Mouse (Mus musculus) neural tube, embryonic 11.5 days (tissue): ENCODE measurements around the gene Cdc42ep1. TPM values are rescaled to one million over a fixed set of nuclear protein-coding genes. Genes with fewer than 3 reads are reported as not detected.
A peak's percentile ranks its signal among the peaks of the same experiment; 100 is the strongest.

Experiments
- ATAC-seq: fragments of 200-750 bp; cut with Nextera tagmentation; 2 replicates; pipeline ENCODE4 v1.8.0; 2017; ENCODE audit warnings: moderate number of reproducible peaks, mild to moderate bottlenecking, moderate TSS enrichment, moderate library complexity; ENCODE audit not compliant: insufficient read depth, low FRiP score, low TSS enrichment
- DNase-seq: peaks from one replicate; pipeline ENCODE4 v3.0.0-alpha.2; 2015; ENCODE audit warnings: low spot score
- H3K27ac ChIP-seq: fragments of 300-500 bp; sonication (generic); 2 replicates; pipeline ENCODE4 v1.5.1; 2014; ENCODE audit warnings: low read depth, mild to moderate bottlenecking, low read length
- H3K27me3 ChIP-seq: fragments of 300-500 bp; sonication (generic); 2 replicates; pipeline ENCODE4 v1.6.1; 2014; ENCODE audit warnings: mild to moderate bottlenecking, low read length, mixed read lengths; ENCODE audit not compliant: control insufficient read depth, insufficient read depth
- H3K36me3 ChIP-seq: fragments of 300-500 bp; sonication (generic); 2 replicates; pipeline ENCODE4 v1.6.1; 2014; ENCODE audit warnings: mild to moderate bottlenecking, low read length, moderate library complexity, mixed read lengths; ENCODE audit not compliant: control insufficient read depth, insufficient read depth
- H3K4me1 ChIP-seq: fragments of 300-500 bp; sonication (generic); 2 replicates; pipeline ENCODE4 v1.6.1; 2014; ENCODE audit warnings: low read length, mixed read lengths; ENCODE audit not compliant: control insufficient read depth, insufficient read depth
- H3K4me2 ChIP-seq: fragments of 300-500 bp; sonication (generic); 2 replicates; pipeline ENCODE4 v1.6.1; 2014; ENCODE audit warnings: low read depth, mild to moderate bottlenecking, moderate library complexity
- H3K4me3 ChIP-seq: fragments of 300-500 bp; sonication (generic); 2 replicates; pipeline ENCODE4 v1.5.1; 2014; ENCODE audit warnings: low read depth, low read length
- H3K9ac ChIP-seq: fragments of 300-500 bp; sonication (generic); 2 replicates; pipeline ENCODE4 v1.6.1; 2014; ENCODE audit warnings: mild to moderate bottlenecking, low read length
- H3K9me3 ChIP-seq: fragments of 300-500 bp; sonication (generic); 2 replicates; pipeline ENCODE4 v1.6.1; 2016; ENCODE audit warnings: low read length; ENCODE audit not compliant: control insufficient read depth
- WGBS: fragments of 180-500 bp; shearing (Covaris S2); extraction: QIAGEN DNeasy Blood & Tissue Kit; methylation state at CpG from one replicate; pipeline ENCODE4 v1.1.7; 2014; 5-methylcytosine and 5-hydroxymethylcytosine counted together
- polyA plus RNA-seq: library from polyadenylated mRNA; unstranded; fragments of >200 nt; fragmentation: Nextera tagmentation; extraction: Ambion mirVana; gene quantifications from 2 replicates; pipeline ENCODE4 v1.2.1, GENCODE M21; 2014

Gene Cdc42ep1
- polyA plus RNA-seq, 1 experiment from 2014 or later: 14.0 TPM

GRCm38 (mm10) chr15:78863154-78863553 lies 20.7 kb downstream of the Cdc42ep1 start:
- H3K9me3 ChIP-seq: no peaks in the 10 kb centered on the region
- no peaks in the 10 kb centered on the region for H3K4me1 ChIP-seq
- no peak overlapping the region for H3K27ac ChIP-seq
- no peaks in the 10 kb centered on the region for H3K27me3 ChIP-seq
- WGBS: 86% methylated on average over 2 of the region's 2 CpGs
- no peak overlapping the region for H3K4me3 ChIP-seq
- H3K36me3 ChIP-seq: no peaks in the 10 kb centered on the region
- H3K4me2 ChIP-seq: no peak overlapping the region
- DNase-seq (no peak), ATAC-seq (no peak)
- H3K9ac ChIP-seq: no peak overlapping the region

GRCm38 (mm10) chr15:78863852-78864253 lies 21.4 kb downstream of the Cdc42ep1 start:
- Histone ChIP-seq H3K4me2 (no peak overlapping the region), H3K4me1 (no peaks in the 10 kb centered on the region), H3K9ac (no peak overlapping the region), H3K27me3 (no peaks in the 10 kb centered on the region), H3K9me3 (no peaks in the 10 kb centered on the region), H3K4me3 (no peak overlapping the region), H3K36me3 (no peaks in the 10 kb centered on the region), H3K27ac (no peak overlapping the region)
- 40% methylated on average over 13 of the region's 13 CpGs for WGBS
- DNase-seq (no peak), ATAC-seq (no peak)

- no peaks in the 10 kb centered on the region for H3K9me3 ChIP-seq
- ATAC-seq: no peak
- 32% methylated on average over 9 of the region's 9 CpGs for WGBS
- peak; percentile 63 for DNase-seq
- H3K4me2 ChIP-seq: no peak overlapping the region
- H3K9ac ChIP-seq: no peak overlapping the region
- no peak overlapping the region for H3K4me3 ChIP-seq
- H3K27ac ChIP-seq: no peak overlapping the region
- H3K4me1 ChIP-seq: no peaks in the 10 kb centered on the region
- H3K36me3 ChIP-seq: no peaks in the 10 kb centered on the region
- H3K27me3 ChIP-seq: no peaks in the 10 kb centered on the region
These were observed 26.0 kb downstream of the Cdc42ep1 start for GRCm38 (mm10) chr15:78868398-78868797.

- Histone ChIP-seq H3K4me3 (no peak overlapping the region), H3K27me3 (no peaks in the 10 kb centered on the region), H3K4me2 (no peak overlapping the region), H3K9me3 (no peaks in the 10 kb centered on the region), H3K4me1 (no peaks in the 10 kb centered on the region), H3K36me3 (no peaks in the 10 kb centered on the region), H3K27ac (no peak overlapping the region), H3K9ac (no peak overlapping the region)
- WGBS: 56% methylated on average over 7 of the region's 7 CpGs
- DNase-seq (no peak), ATAC-seq (no peak)
These were observed 26.4 kb downstream of the Cdc42ep1 start for GRCm38 (mm10) chr15:78868826-78869233.

GRCm38 (mm10) chr15:78869775-78870174 lies 27.4 kb downstream of the Cdc42ep1 start:
- Histone ChIP-seq H3K9me3 (no peaks in the 10 kb centered on the region), H3K4me1 (no peaks in the 10 kb centered on the region), H3K36me3 (no peaks in the 10 kb centered on the region), H3K27me3 (no peaks in the 10 kb centered on the region), H3K4me2 (no peak overlapping the region), H3K4me3 (no peak overlapping the region), H3K9ac (no peak overlapping the region), H3K27ac (no peak overlapping the region)
- DNase-seq (peak; percentile 64), ATAC-seq (no peak)
- 26% methylated on average over 6 of the region's 6 CpGs for WGBS

- Histone ChIP-seq H3K4me1 (no peaks in the 10 kb centered on the region), H3K4me3 (no peak overlapping the region), H3K36me3 (no peaks in the 10 kb centered on the region), H3K27ac (no peak overlapping the region), H3K9me3 (no peaks in the 10 kb centered on the region), H3K27me3 (no peaks in the 10 kb centered on the region), H3K4me2 (no peak overlapping the region), H3K9ac (no peak overlapping the region)
- WGBS: 59% methylated on average over 5 of the region's 5 CpGs
- DNase-seq (no peak), ATAC-seq (no peak)
These were observed 29.7 kb downstream of the Cdc42ep1 start for GRCm38 (mm10) chr15:78872021-78872608.

- Histone ChIP-seq H3K9ac (no peak overlapping the region), H3K36me3 (no peaks in the 10 kb centered on the region), H3K27me3 (no peaks in the 10 kb centered on the region), H3K9me3 (no peaks in the 10 kb centered on the region), H3K4me2 (no peak overlapping the region), H3K4me1 (peaks cover 6% of the 10 kb centered on the region; the same call in 1 of the 2 replicates), H3K4me3 (no peak overlapping the region), H3K27ac (no peak overlapping the region)
- 60% methylated on average over 13 of the region's 13 CpGs for WGBS
- ATAC-seq: no peak
- DNase-seq: no peak
These were observed 31.5 kb downstream of the Cdc42ep1 start for GRCm38 (mm10) chr15:78873803-78874435.

GRCm38 (mm10) chr15:78874989-78875388 lies 32.6 kb downstream of the Cdc42ep1 start:
- no peak for ATAC-seq
- no peaks in the 10 kb centered on the region for H3K9me3 ChIP-seq
- DNase-seq: no peak
- 82% methylated on average over 8 of the region's 8 CpGs for WGBS
- no peak overlapping the region for H3K27ac ChIP-seq
- H3K4me1 ChIP-seq: peaks cover 6% of the 10 kb centered on the region; the same call in 1 of the 2 replicates
- H3K4me3 ChIP-seq: no peak overlapping the region
- H3K36me3 ChIP-seq: no peaks in the 10 kb centered on the region
- no peaks in the 10 kb centered on the region for H3K27me3 ChIP-seq
- H3K9ac ChIP-seq: no peak overlapping the region
- H3K4me2 ChIP-seq: no peak overlapping the region

GRCm38 (mm10) chr15:78875537-78875936 lies 33.1 kb downstream of the Cdc42ep1 start:
- Histone ChIP-seq H3K9ac (peak overlapping the region; percentile 88), H3K4me3 (no peak overlapping the region), H3K36me3 (no peaks in the 10 kb centered on the region), H3K4me1 (peaks cover 6% of the 10 kb centered on the region; the same call in 1 of the 2 replicates), H3K4me2 (peak overlapping the region; percentile 88), H3K27ac (0 out of 2 replicates have a peak overlapping the region, but pooled peaks have one; percentile 98), H3K27me3 (no peaks in the 10 kb centered on the region), H3K9me3 (no peaks in the 10 kb centered on the region)
- 73% methylated on average over 5 of the region's 5 CpGs for WGBS
- DNase-seq: no peak
- no peak for ATAC-seq
